Mouse (Mus musculus) heart, adult 2 months (tissue): ENCODE measurements around the gene Ndufs5.

Source experiments
- CTCF ChIP-seq: fragments of 200-600 bp; IDR thresholded peaks from 2 replicates; pipeline ENCODE4 v1.8.1; 2022; ENCODE audit warnings: antibody characterized with exemption, mild to moderate bottlenecking, moderate library complexity
- EP300 ChIP-seq: fragments of 200-500 bp; IDR thresholded peaks from 2 replicates; pipeline ENCODE4 v1.6.1; 2011; ENCODE audit warnings: low read depth, low read length, control low read depth; ENCODE audit not compliant: insufficient read depth
- POLR2A ChIP-seq: fragments of 200-500 bp; IDR thresholded peaks from 2 replicates; pipeline ENCODE4 v1.6.1; 2011; ENCODE audit warnings: mild to moderate bottlenecking, low read depth, low read length, control low read depth; ENCODE audit not compliant: insufficient read depth

DNA sequence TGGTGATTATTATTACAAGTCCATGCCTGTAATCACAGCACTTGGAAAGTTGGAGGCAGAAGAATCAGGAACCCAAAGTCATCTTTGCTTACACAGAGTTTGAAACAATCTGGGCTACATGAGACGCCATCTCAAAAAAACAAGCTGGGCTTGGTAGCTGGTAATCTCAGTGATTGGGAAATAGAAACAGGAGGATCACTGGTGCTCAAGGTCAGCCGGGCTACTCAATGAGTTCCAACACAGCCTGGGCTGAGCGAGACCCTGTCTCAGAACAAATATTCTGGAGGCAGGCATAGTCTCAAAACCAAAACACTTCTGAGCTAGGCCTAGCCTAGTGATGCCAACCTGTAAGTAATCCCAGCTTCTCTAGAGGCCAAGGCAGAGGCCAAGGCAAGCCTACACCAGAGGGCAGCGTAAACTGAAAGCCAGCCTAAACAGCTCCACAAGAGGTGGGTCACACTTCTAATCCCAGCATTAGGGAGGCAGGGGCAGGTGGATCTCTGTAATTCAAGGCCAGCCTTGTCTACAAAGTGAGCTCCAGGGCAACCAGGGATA, 27.3 kb upstream of the Ndufs5 start:
- TF ChIP-seq POLR2A (no peak), CTCF (no peak), EP300 (no peak)
